Mouse (Mus musculus) Patski (cell line): Measurements from ENCODE around the gene Ddb1. TPM values are rescaled to one million over a fixed set of nuclear protein-coding genes. Genes with fewer than 3 reads are reported as not detected.
"Not testable (repeated sequence)": the region's sequence is repeated elsewhere in the genome, so short reads cannot be mapped to it uniquely, and the experiment has no call there.

Experiments
- ATAC-seq: fragments of 100-300 bp; one replicate; pipeline ENCODE4 v1.8.0; 2021
- CTCF ChIA-PET: fragments of 350-600 bp; sonication (Branson Sonifier 250); formaldehyde crosslinking; loops from one replicate; lab custom pipeline; 2022; ENCODE audit warnings: inconsistent platforms; lab: Charles Lee
- POLR2A ChIA-PET: fragments of 350-600 bp; sonication (Branson Sonifier 250); formaldehyde crosslinking; loops from one replicate; lab custom pipeline; 2022; ENCODE audit warnings: antibody characterized with exemption, inconsistent platforms; lab: Charles Lee
- DNase-seq: peaks from one replicate; pipeline ENCODE4 v3.0.0-alpha.2; 2011; ENCODE audit warnings: low read depth, low spot score
- H3K27me3 ChIP-seq: fragments of 371-371 bp; one replicate; pipeline ENCODE4 v1.5.1; 2021
- CTCF ChIP-seq: fragments of 100-300 bp; IDR thresholded peaks from one replicate; pipeline ENCODE4 v1.5.1; 2021
- in situ Hi-C: fragments of 300-500 bp; cut with MboI; formaldehyde crosslinking; loops from 3 replicates; pipeline ENCODE4 v1.11.1; 2018; ENCODE audit warnings: low pct_unique_long_range_greater_than_20kb, mixed read lengths
- polyA plus RNA-seq: library from polyadenylated mRNA; unstranded; gene quantifications from one replicate; pipeline ENCODE4 v1.2.3, GENCODE M21; 2021

Gene Ddb1
- 622 TPM for polyA plus RNA-seq

GRCm38 (mm10) chr19:10605293-10605900 lies at the start of gene Ddb1, which contains the start of gene Tkfc:
Gene Ddb1, plus strand, starts transcription at chr19:10605327.
Gene Tkfc, minus strand, starts transcription at chr19:10605654.
- peak; percentile 62 for TF ChIP-seq CTCF
- ChIA-PET POLR2A (interaction anchor here (0.9 to 3.6 kb wide), 8 partner anchors 11 to 49 kb away, joined by 3 to 17 read pairs (median 6); partner anchors contain the start of genes Cyb561a3, Tmem138 and Tmem216), CTCF (interaction anchor here (0.8 to 5.1 kb wide), 10 partner anchors 8 to 46 kb away, joined by 3 to 49 read pairs (median 3); partner anchors contain the start of genes Cyb561a3 and Tmem138)
- ATAC-seq = peak; percentile 75
- peak; percentile 89 for DNase-seq
- H3K27me3 ChIP-seq = no peaks in the 10 kb centered on the region
- in situ Hi-C loops = no loop called here

- TF ChIP-seq CTCF = no peak
- in situ Hi-C loops = no loop called here
- DNase-seq (no peak), ATAC-seq (peak; percentile 94)
- H3K27me3 ChIP-seq = no peaks in the 10 kb centered on the region
- ChIA-PET POLR2A (interaction anchor here (0.7 to 3.1 kb wide), 9 partner anchors 10 to 53 kb away, joined by 3 to 17 read pairs (median 4); partner anchors contain the start of genes Ddb1 and Tkfc), CTCF (interaction anchor here (1.0 to 3.4 kb wide), 3 partner anchors 17 to 47 kb away, joined by 3 to 14 read pairs (median 11); no protein-coding TSS in a partner anchor)
Observed at GRCm38 (mm10) chr19:10555624-10556510, 49.3 kb upstream of the Ddb1 start, which contains the start of gene Tmem216. Gene Tmem216, minus strand, starts transcription at chr19:10556238.

GRCm38 (mm10) chr19:10557001-10557400 lies 48.1 kb upstream of the Ddb1 start:
- POLR2A ChIA-PET = interaction anchor here (0.7 to 3.1 kb wide), 4 partner anchors 18 to 222 kb away, joined by 3 to 17 read pairs (median 4); partner anchors contain the start of genes Ddb1 and Tkfc

GRCm38 (mm10) chr19:10557430-10557829 lies 47.7 kb upstream of the Ddb1 start:
- CTCF ChIA-PET = interaction anchor here (3.4 kb wide), 1 partner anchor 45 kb away, joined by 11 read pairs; no protein-coding TSS in a partner anchor
- in situ Hi-C loops = no loop called here
- no peak for ATAC-seq

More at GRCm38 (mm10) chr19:10557001-10557400, 48.1 kb upstream of the Ddb1 start:
- no peak for ATAC-seq
- in situ Hi-C loops = no loop called here
- CTCF ChIA-PET = interaction anchor here (3.4 kb wide), 1 partner anchor 46 kb away, joined by 11 read pairs; no protein-coding TSS in a partner anchor
- no peaks in the 10 kb centered on the region for H3K27me3 ChIP-seq
- no peak for DNase-seq
- no peak for TF ChIP-seq CTCF

GRCm38 (mm10) chr19:10557837-10558375 lies 47.2 kb upstream of the Ddb1 start:
- ATAC-seq, H3K27me3 ChIP-seq, CTCF ChIA-PET, in situ Hi-C loops, DNase-seq: not testable (repeated sequence)
- POLR2A ChIA-PET = interaction anchor here (1.9 to 3.1 kb wide), 2 partner anchors 46 to 47 kb away, joined by 11 to 17 read pairs; partner anchors contain the start of genes Ddb1 and Tkfc
- peak; percentile 64 for TF ChIP-seq CTCF

More at GRCm38 (mm10) chr19:10557430-10557829, 47.7 kb upstream of the Ddb1 start:
- POLR2A ChIA-PET = interaction anchor here (0.7 to 3.1 kb wide), 3 partner anchors 18 to 222 kb away, joined by 3 to 17 read pairs (median 4); partner anchors contain the start of genes Ddb1 and Tkfc
- DNase-seq = no peak
- no peaks in the 10 kb centered on the region for H3K27me3 ChIP-seq
- no peak for TF ChIP-seq CTCF

- peak; percentile 78 for TF ChIP-seq CTCF
- ChIA-PET POLR2A (interaction anchor here (1.9 kb wide), 1 partner anchor 44 kb away, joined by 11 read pairs; the partner anchor contains the start of genes Ddb1 and Tkfc), CTCF (interaction anchor here (2.0 to 6.4 kb wide), 3 partner anchors 42 to 150 kb away, joined by 7 to 42 read pairs (median 22); partner anchors contain the start of gene Ddb1)
- in situ Hi-C loops = loop anchor here (5.0 kb wide), 1 partner anchor 42 kb away; no protein-coding TSS in a partner anchor
- no peak for ATAC-seq
- no peak for DNase-seq
- H3K27me3 ChIP-seq = no peaks in the 10 kb centered on the region
Observed at GRCm38 (mm10) chr19:10560108-10560507, 45.0 kb upstream of the Ddb1 start.

- no peaks in the 10 kb centered on the region for H3K27me3 ChIP-seq
- TF ChIP-seq CTCF = no peak
- CTCF ChIA-PET = interaction anchor here (1.0 to 6.4 kb wide), 14 partner anchors 10 to 148 kb away, joined by 3 to 42 read pairs (median 5); partner anchors contain the start of genes Cyb561a3, Ddb1 and Tmem138
- in situ Hi-C loops = loop anchor here (5.0 kb wide), 1 partner anchor 41 kb away; no protein-coding TSS in a partner anchor
- ATAC-seq = peak; percentile 90
- POLR2A ChIA-PET = interaction anchor here (0.7 to 2.1 kb wide), 8 partner anchors 14 to 334 kb away, joined by 3 to 9 read pairs (median 4); partner anchors contain the start of genes Cyb561a3 and Tmem138
- no peak for DNase-seq
Observed at GRCm38 (mm10) chr19:10561558-10562314, 43.4 kb upstream of the Ddb1 start.

GRCm38 (mm10) chr19:10562351-10562750 lies 42.8 kb upstream of the Ddb1 start:
- TF ChIP-seq CTCF = no peak
- no peaks in the 10 kb centered on the region for H3K27me3 ChIP-seq
- ATAC-seq = no peak
- ChIA-PET POLR2A (interaction anchor here (0.6 to 2.1 kb wide), 7 partner anchors 13 to 334 kb away, joined by 3 to 9 read pairs (median 3); partner anchors contain the start of genes Cyb561a3 and Tmem138), CTCF (interaction anchor here (1.0 to 6.4 kb wide), 11 partner anchors 10 to 147 kb away, joined by 3 to 42 read pairs (median 7); partner anchors contain the start of genes Cyb561a3, Ddb1 and Tmem138)
- in situ Hi-C loops = loop anchor here (5.0 kb wide), 1 partner anchor 40 kb away; no protein-coding TSS in a partner anchor
- no peak for DNase-seq
